Mouse (Mus musculus): ENCODE measurements around the gene Arsa.
A peak's percentile ranks its signal among the peaks of the same experiment; 100 is the strongest.
"Not testable (repeated sequence)": the region's sequence is repeated elsewhere in the genome, so short reads cannot be mapped to it uniquely, and the experiment has no call there.

Arsa gene

DNA sequence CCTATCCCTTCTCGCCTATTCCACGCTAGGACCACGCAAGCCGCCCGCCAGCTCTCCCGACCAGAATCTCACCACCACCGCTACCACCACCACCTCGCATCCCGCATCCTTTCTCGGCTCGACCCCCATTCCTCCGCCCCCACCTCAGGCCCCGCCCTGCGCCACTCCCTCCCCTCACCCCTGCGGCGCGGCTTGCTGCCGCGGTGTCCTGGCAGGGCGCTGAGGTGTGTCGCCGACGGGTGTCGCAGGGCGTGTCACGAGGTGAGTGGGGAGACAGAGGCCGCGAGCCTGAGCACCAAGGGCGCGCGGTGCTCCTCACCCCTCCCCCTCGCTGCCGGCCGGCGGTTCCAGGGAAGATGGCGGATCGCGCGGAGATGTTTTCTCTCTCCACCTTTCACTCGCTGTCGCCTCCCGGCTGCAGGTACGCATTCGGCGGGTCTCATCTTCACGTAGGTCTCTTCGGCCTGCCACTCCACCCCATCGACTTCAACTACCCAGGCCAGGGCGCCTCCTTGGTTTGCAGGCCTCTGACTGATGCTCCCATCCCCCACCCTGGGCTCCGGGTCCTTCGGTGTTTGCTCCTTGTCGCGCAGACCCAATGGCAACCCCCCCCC is 23.3 kb downstream of the Arsa start, which contains the start of gene Mapk8ip2:
TSS of gene Mapk8ip2 (plus strand) at position 49 of the 614 bp plus-strand sequence.
- DNase-seq (ENCODE audit: low spot score), result peak; percentile 64

DNA sequence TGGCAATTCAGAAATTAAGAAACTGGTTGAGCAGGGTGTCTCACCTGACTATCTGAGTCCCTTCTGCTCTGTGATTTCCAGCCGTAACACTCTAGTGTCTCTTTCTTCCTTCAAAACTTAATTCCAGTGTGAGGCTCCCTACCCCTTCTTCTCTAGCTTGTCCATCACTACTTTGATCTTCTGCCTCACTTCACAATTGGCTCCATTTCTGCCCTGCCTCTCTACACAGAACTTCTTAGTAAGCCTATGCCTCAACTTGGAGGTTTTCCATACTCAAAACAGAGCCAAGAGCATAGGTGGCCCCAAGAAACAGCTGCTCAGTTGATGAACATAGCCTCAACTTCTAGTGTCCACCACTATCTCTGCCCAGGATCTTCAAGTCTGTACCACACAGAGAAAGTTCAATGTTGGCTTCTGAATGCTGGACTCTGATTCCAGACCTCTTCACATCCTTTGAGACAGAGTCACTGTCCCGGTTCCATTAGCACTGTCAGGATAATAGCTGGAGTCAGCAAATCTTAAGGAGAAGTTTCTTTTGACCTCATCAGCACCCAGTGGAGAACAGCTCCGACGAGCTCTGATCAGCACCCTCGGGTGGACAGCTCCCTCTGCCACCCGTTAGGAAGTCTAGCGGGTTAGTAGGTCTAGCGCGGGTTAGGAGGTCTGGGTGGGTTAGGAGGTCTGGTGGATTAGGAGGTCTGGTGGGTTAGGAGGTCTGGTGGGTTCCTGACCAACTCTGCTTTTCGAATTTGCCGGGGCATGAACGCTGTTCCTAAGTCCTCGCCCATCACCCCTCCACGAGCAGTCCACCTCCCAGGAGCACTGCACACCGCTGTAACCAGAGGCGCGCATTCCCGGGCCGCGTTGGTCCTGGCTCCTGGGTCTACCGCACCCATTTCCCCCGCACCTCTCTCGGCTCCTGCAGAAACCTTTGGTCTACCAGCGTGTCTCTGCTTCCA is 24.0 kb downstream of the Arsa start:
- peak; percentile 74 for DNase-seq (ENCODE audit: low spot score)

DNA sequence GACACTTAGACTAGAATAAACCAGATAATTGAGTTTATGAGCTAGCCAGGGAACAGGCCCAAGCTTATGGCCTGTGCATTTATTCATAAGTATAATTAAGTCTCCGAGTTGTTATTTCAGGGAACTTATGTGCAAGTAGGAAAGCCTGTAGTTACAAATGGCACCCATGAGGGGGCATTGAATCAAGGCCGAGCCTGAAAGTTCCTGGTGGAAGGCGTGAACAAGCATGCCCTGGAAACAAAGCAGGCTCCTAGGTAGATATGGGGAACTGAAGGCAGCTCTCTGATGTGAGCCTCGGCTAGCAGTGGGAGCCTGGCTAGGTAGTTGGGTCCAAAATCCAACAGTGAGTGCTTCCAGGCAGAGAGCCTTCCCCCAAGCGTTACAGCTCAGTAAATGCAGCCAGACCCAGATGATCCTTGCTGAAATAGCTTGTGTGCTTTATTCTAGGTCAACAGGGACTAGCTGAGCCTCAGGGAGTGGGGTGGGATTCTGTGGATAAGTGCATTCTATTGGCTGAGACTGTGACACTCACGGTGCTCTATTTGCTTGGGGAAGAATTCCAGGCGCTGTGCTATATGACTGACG is 34.6 kb downstream of the Arsa start:
- peak; percentile 47 for DNase-seq (ENCODE audit: low spot score)

- DNase-seq (ENCODE audit: low spot score), result no peak
Measured at GRCm38 (mm10) chr15:89435878-89436277, 41.3 kb downstream of the Arsa start.

DNA sequence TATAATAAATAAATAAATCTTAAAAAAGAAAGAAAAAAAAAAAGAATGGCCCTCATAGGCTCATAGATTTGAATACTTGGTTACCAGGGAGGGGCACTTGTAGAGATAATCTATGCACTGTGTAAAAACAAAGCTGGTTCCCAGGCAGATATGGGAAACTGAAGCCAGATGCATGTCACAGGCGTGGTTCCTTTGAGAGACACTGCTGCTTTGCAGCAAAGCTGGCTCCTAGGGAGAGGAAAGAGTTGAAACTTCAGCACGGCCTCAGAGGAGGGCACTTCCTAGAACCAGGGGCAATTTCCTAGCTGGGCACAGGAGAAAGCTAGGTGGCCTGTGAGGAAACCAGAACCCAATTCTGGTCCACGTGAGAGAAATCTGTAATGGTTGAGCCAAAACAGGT is 43.1 kb downstream of the Arsa start:
- no peak for DNase-seq (ENCODE audit: low spot score)

- peak; percentile 36 for DNase-seq (ENCODE audit: low spot score)
Measured at GRCm38 (mm10) chr15:89432946-89433345, 44.3 kb downstream of the Arsa start.

DNA sequence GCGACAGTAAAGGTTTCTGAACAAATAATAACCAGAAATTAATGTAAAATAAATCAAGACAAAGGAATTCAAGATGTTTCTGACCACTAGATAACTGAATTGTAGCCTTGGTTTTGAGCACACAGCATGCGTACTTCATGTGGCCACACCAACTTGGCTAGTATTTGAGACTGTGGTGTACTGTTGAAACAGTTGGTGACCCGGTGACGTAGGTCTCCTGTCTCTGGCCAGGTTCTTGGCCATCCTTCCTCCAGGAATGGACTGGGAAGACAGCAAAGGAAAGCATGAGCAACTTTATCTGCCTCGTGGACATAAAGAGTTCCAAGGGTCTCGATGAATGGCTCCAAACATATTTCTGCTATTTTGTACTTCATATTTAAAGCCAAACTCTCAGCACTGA is 45.4 kb downstream of the Arsa start:
- no peak for DNase-seq (ENCODE audit: low spot score)

DNA sequence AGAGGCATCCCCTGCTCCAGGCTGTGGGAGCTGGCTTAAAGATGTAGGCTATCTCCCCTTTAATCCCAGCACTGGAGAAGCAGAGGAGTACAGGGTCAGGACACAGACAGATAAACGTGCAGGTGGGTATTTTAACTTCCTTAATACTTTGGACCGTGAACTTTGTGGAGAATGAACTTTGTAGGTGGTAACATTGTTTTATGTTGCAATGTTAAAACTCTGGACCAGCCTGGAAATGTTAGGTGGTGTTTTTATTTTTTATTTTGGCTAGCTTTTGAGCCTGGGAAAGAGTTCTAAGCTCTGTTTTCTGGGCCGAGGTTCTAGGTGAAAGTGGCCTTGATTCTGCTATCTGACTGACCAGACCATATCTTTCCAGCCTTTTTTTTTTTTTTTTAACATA is 46.0 kb downstream of the Arsa start:
- DNase-seq (ENCODE audit: low spot score), result no peak

- DNase-seq (ENCODE audit: low spot score), result not testable (repeated sequence)
Measured at GRCm38 (mm10) chr15:89430771-89431170, 46.5 kb downstream of the Arsa start.

- peak; percentile 32 for DNase-seq (ENCODE audit: low spot score)
Measured at GRCm38 (mm10) chr15:89430341-89430740, 46.9 kb downstream of the Arsa start.

GRCm38 (mm10) chr15:89429352-89430221 is 47.6 kb downstream of the Arsa start, which contains the start of the genes C730034F03Rik, Gm44502 and Chkb:
C730034F03Rik (plus strand) TSS chr15:89429589.
Gm44502 (minus strand) TSS chr15:89429696.
Chkb (minus strand) TSS chr15:89429908.
- DNase-seq (ENCODE audit: low spot score), result peak; percentile 94

GRCm38 (mm10) chr15:89428821-89429351 is 48.3 kb downstream of the Arsa start:
- DNase-seq (ENCODE audit: low spot score), result peak; percentile 13

DNA sequence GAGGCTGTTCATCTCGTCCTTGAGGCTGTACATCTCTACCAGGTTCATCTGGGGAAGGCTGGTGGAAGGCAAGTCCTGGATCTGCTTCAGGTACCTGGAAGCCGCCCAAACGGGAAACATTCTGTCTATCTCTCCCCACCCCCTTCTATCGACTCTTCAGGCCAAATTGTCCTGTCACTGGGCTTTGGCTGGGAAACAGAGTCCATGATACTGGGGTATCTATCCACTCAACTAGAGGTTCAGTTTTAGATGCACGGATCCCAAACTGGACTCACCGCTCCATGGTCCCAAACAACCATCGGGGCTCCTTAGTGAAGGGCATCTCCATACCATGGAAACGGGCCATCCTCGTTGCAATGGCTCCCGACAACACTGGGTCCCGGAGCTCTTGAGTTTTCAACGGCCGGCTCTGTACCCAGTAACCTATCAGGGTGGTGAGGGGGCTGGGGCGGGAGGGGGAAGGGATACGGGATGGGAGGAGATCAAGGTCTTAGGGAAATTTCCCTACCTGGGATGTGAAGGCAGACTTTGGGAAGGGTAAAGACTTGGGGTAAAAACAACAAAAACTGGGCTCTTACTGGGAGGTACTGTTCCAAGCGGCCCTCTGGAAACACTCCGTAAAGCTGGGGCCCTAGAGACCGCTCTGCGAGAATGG is 49.0 kb downstream of the Arsa start:
- DNase-seq (ENCODE audit: low spot score), result no peak

DNA sequence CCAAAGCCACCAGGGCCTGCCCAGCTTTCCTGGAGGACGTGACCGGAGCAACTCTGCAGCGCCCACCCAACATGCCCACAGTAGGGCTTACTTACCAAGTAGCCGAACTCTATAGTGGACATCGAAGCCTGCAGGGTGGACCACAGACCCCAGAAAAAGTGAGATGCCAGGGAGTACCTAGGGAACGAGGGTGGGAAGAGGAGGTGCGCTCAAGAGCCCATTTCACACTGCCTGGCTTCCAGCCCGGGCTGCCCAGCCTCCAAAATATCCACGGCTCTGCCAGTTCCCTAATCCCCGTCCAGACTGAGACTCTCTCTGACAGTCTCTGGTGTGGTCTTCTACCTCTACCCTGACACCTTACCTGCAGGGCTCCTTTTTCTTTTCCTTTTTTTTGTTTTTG is 50.5 kb downstream of the Arsa start:
- DNase-seq (ENCODE audit: low spot score), result no peak

DNA sequence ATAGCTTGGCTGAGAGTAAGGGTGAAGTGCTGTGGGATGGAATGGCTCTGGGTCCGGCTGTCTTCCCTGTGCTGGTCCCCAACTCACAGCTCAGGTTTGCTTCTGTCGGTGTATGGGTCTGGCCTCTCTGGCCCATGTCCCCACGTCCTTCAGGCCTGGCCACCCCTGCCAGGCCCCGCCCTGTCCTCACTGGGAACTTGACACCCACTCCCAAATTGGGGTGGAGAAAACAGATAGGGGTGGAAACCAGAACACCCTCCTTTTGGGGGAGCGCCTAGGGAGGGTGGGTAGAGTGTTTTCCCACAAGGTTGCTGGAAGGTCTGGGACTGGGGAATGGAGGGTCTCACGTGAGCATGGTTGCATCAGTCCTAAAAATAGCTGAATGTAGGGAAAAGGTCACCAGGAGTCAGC is 51.5 kb downstream of the Arsa start, which contains the start of gene Cpt1b:
TSS of gene Cpt1b (minus strand) at position 153 of the 411 bp plus-strand sequence.
- DNase-seq (ENCODE audit: low spot score), result no peak

- no peak for DNase-seq (ENCODE audit: low spot score)
Measured at GRCm38 (mm10) chr15:89424621-89425020, 52.6 kb downstream of the Arsa start.

All from retina, embryonic 14.5 days (tissue).